Mouse (Mus musculus): Measurements from ENCODE around the gene Hoxc4.

Hoxc4 gene

GRCm38 (mm10) chr15:102990461-102991397, 28.0 kb upstream of the Hoxc4 start, which contains the start of gene Hoxc8:
Gene Hoxc8 (plus strand): TSS chr15:102990607.
- WGBS = 3% methylated on average over 69 of the region's 69 CpGs

GRCm38 (mm10) chr15:102991782-102992181, 27.0 kb upstream of the Hoxc4 start:
- WGBS = 5% methylated on average over 7 of the region's 7 CpGs

- 6% methylated on average over 11 of the region's 11 CpGs for WGBS
Measured at GRCm38 (mm10) chr15:102992206-102992605, 26.5 kb upstream of the Hoxc4 start.

- 5% methylated on average over 3 of the region's 3 CpGs for WGBS
Measured at GRCm38 (mm10) chr15:102992863-102993262, 25.9 kb upstream of the Hoxc4 start.

- 4% methylated on average over 9 of the region's 9 CpGs for WGBS
Measured at GRCm38 (mm10) chr15:102996548-102996947, 22.2 kb upstream of the Hoxc4 start.

GRCm38 (mm10) chr15:102997431-102997830, 21.3 kb upstream of the Hoxc4 start:
- WGBS = 7% methylated on average over 3 of the region's 3 CpGs

GRCm38 (mm10) chr15:102997939-102998355, 20.8 kb upstream of the Hoxc4 start, which contains the start of gene Hoxc6:
Gene Hoxc6 (plus strand): TSS chr15:102998257.
- WGBS = 4% methylated on average over 19 of the region's 19 CpGs

- 3% methylated on average over 19 of the region's 19 CpGs for WGBS
Measured at GRCm38 (mm10) chr15:102998608-102999182, 20.0 kb upstream of the Hoxc4 start.

- whole genome bisulfite sequencing = under 1% methylated on average over 33 of the region's 33 CpGs
Measured at GRCm38 (mm10) chr15:102999183-102999831, 19.4 kb upstream of the Hoxc4 start.

- 7% methylated on average over 11 of the region's 11 CpGs for WGBS
Measured at GRCm38 (mm10) chr15:102999955-103000354, 18.8 kb upstream of the Hoxc4 start.

- WGBS = 13% methylated on average over 24 of the region's 24 CpGs
Measured at GRCm38 (mm10) chr15:103000501-103000901, 18.2 kb upstream of the Hoxc4 start.

- 66% methylated on average over 2 of the region's 2 CpGs for WGBS
Measured at GRCm38 (mm10) chr15:103001370-103001769, 17.4 kb upstream of the Hoxc4 start.

- 42% methylated on average over 4 of the region's 4 CpGs for WGBS
Measured at GRCm38 (mm10) chr15:103002156-103002555, 16.6 kb upstream of the Hoxc4 start.

- WGBS = 11% methylated on average over 13 of the region's 13 CpGs
Measured at GRCm38 (mm10) chr15:103002821-103003448, 15.8 kb upstream of the Hoxc4 start.

GRCm38 (mm10) chr15:103005308-103005707, 13.4 kb upstream of the Hoxc4 start:
- 3% methylated on average over 17 of the region's 17 CpGs for WGBS

- 5% methylated on average over 5 of the region's 5 CpGs for WGBS
Measured at GRCm38 (mm10) chr15:103005797-103006196, 12.9 kb upstream of the Hoxc4 start.

- 21% methylated on average over 1 of the region's 1 CpGs for whole genome bisulfite sequencing
Measured at GRCm38 (mm10) chr15:103006326-103006725, 12.4 kb upstream of the Hoxc4 start.

- WGBS = 3% methylated on average over 27 of the region's 27 CpGs
Measured at GRCm38 (mm10) chr15:103009265-103010111, 9.2 kb upstream of the Hoxc4 start.

GRCm38 (mm10) chr15:103010112-103010846, 8.5 kb upstream of the Hoxc4 start:
- 4% methylated on average over 31 of the region's 31 CpGs for WGBS

Data from cerebral cortex, adult 2 months (tissue).